Mouse (Mus musculus): Measurements from ENCODE around the gene Ranbp9.

Gene Ranbp9

GRCm38 (mm10) chr13:43452177-43452576 lies 28.9 kb downstream of the Ranbp9 start:
- no peak for DNase-seq (ENCODE audit: low spot score in 2 of 2)

GRCm38 (mm10) chr13:43450686-43451085 lies 30.4 kb downstream of the Ranbp9 start:
- no peak for DNase-seq (ENCODE audit: low spot score in 2 of 2)

- DNase-seq (ENCODE audit: low spot score in 2 of 2), result no peak
Measured at GRCm38 (mm10) chr13:43447721-43448120, 33.4 kb downstream of the Ranbp9 start.

- DNase-seq (ENCODE audit: low spot score in 2 of 2), result no peak
Measured at GRCm38 (mm10) chr13:43445754-43446153, 35.3 kb downstream of the Ranbp9 start.

GRCm38 (mm10) chr13:43444717-43445116 lies 36.4 kb downstream of the Ranbp9 start:
- no peak for DNase-seq (ENCODE audit: low spot score in 2 of 2)

GRCm38 (mm10) chr13:43443706-43444105 lies 37.4 kb downstream of the Ranbp9 start:
- no peak for DNase-seq (ENCODE audit: low spot score in 2 of 2)

GRCm38 (mm10) chr13:43442551-43442950 lies 38.5 kb downstream of the Ranbp9 start:
- DNase-seq (ENCODE audit: low spot score in 2 of 2), result no peak

GRCm38 (mm10) chr13:43440376-43440775 lies 40.7 kb downstream of the Ranbp9 start:
- no peak for DNase-seq (ENCODE audit: low spot score in 2 of 2)

GRCm38 (mm10) chr13:43433395-43433794 lies 47.7 kb downstream of the Ranbp9 start:
- DNase-seq (ENCODE audit: low spot score in 2 of 2), result no peak

- DNase-seq (ENCODE audit: low spot score in 2 of 2), result no peak
Measured at GRCm38 (mm10) chr13:43428436-43428835, 52.6 kb downstream of the Ranbp9 start.

- no peak for DNase-seq (ENCODE audit: low spot score in 2 of 2)
Measured at GRCm38 (mm10) chr13:43415249-43415648, 65.8 kb downstream of the Ranbp9 start.

GRCm38 (mm10) chr13:43413611-43414010 lies 67.5 kb downstream of the Ranbp9 start:
- no peak for DNase-seq (ENCODE audit: low spot score in 2 of 2)

GRCm38 (mm10) chr13:43412311-43412710 lies 68.8 kb downstream of the Ranbp9 start:
- DNase-seq (ENCODE audit: low spot score in 2 of 2), result no peak

- no peak for DNase-seq (ENCODE audit: low spot score in 2 of 2)
Measured at GRCm38 (mm10) chr13:43399576-43399975, 81.5 kb downstream of the Ranbp9 start.

GRCm38 (mm10) chr13:43398297-43399080 lies 82.6 kb downstream of the Ranbp9 start, which contains the start of gene Nol7:
Gene Nol7, plus strand, starts transcription at chr13:43398390.
- DNase-seq (ENCODE audit: low spot score in 2 of 2), result peak; percentile 79 to 94

- DNase-seq (ENCODE audit: low spot score in 2 of 2), result no peak
Measured at GRCm38 (mm10) chr13:43397700-43398296, 83.3 kb downstream of the Ranbp9 start.

GRCm38 (mm10) chr13:43385321-43385720 lies 95.8 kb downstream of the Ranbp9 start:
- no peak for DNase-seq (ENCODE audit: low spot score in 2 of 2)

- DNase-seq (ENCODE audit: low spot score in 2 of 2), result no peak
Measured at GRCm38 (mm10) chr13:43379989-43380388, 101.1 kb downstream of the Ranbp9 start.

GRCm38 (mm10) chr13:43374918-43375432 lies 106.1 kb downstream of the Ranbp9 start:
- DNase-seq (ENCODE audit: low spot score in 2 of 2), result no peak

GRCm38 (mm10) chr13:43374205-43374604 lies 106.9 kb downstream of the Ranbp9 start:
- DNase-seq (ENCODE audit: low spot score in 2 of 2), result no peak

GRCm38 (mm10) chr13:43372892-43373291 lies 108.2 kb downstream of the Ranbp9 start:
- no peak for DNase-seq (ENCODE audit: low spot score in 2 of 2)

GRCm38 (mm10) chr13:43370063-43370462 lies 111.0 kb downstream of the Ranbp9 start:
- DNase-seq (ENCODE audit: low spot score in 2 of 2), result no peak

- DNase-seq (ENCODE audit: low spot score in 2 of 2), result no peak
Measured at GRCm38 (mm10) chr13:43365825-43366184, 115.3 kb downstream of the Ranbp9 start.

Measured in left cerebral cortex, adult 9 months (tissue).